Mouse (Mus musculus): ENCODE data around the gene Anks1.
A peak's percentile ranks its signal among the peaks of the same experiment; 100 is the strongest.
"Not testable (repeated sequence)": the region's sequence is repeated elsewhere in the genome, so short reads cannot be mapped to it uniquely, and the experiment has no call there.

Gene Anks1

DNA sequence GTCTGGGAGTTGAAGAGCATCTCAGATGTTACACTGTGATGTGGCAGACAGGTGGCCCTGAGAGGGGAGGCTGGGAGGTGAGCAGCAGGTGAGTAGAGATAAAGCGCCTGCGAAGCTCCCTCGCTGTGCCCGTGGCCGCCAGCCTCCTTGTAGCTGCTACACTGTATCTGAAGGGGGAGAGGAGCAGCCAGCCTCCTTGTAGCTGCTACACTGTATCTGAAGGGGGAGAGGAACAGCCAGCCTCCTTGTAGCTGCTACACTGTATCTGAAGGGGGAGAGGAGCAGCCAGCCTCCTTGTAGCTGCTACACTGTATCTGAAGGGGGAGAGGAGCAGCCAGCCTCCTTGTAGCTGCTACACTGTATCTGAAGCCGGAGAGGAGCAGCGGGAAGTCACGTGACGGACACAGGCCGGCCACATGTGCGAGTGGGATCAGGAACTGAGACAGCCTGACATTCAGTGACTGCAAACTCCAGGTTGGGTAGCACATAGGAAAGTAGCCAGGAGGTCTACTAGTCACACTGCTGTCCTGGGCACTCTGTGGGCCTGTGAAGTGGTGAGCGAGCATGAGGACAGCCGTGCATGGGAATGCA lies 90.7 kb downstream of the Anks1 start:
- not testable (repeated sequence) for DNase-seq (ENCODE audit: low read depth, low spot score)

GRCm38 (mm10) chr17:28000389-28000788 lies 91.3 kb downstream of the Anks1 start:
- no peak for DNase-seq (ENCODE audit: low read depth, low spot score)

DNA sequence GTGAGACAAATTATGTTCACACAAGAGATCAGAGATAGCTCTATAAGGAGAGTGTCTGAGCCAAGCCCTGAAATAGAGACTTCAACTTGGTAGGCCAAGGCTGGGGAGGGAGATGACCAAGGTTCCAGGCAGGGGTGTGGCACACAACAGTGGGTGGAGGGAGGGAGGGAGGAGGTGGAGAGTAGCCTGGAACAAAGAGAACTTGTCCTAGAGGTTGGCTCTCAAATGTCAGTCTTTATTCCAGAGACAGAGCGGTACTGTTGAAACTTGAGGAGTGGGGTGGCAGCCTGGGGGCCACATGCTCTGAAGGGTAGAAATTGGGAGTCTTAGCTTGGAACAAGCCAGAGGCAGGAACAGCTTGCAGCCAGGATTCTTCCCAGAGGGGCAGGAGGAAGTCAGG lies 91.7 kb downstream of the Anks1 start:
- DNase-seq (ENCODE audit: low read depth, low spot score): no peak

DNA sequence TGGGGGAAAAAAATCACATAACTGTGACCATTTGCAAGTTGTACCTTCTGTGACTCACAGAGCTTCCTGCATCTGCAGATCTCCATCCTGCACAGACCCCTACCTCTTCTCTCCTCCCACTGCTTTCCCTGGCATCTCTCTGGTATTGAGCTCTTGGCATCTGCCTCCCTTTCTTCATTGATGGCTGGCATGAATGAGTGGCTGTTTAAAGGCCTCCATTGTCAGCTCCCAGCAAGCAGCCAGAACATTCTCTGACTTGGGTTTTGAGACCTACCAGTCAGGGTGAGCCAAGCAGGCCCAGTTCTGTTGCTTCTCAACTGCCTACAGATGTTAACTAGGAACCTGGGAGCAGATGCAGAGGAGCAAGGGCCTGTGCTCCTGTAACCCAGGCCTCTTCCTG lies 96.3 kb downstream of the Anks1 start:
- DNase-seq (ENCODE audit: low read depth, low spot score): no peak

- DNase-seq (ENCODE audit: low read depth, low spot score): no peak
Measured at GRCm38 (mm10) chr17:28006208-28006607, 97.1 kb downstream of the Anks1 start.

DNA sequence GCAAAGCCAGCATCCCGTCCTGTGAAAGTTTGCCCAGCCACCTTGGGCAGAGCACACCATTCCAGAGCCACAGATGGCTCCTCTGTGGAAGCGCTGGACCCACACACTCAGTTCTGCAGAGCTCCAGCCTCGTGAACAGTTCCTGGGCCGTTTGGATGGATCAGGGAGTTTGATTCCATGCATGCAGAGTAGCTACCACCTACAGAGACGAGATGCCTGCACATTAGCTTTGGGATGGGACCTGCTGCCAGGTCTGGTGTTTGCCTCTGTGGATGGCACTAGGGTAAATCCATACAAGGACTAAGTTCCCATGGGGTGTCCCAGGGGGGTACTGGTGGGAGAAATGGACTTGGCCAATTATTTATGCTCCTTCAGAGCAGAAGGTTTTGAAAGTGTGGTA lies 97.5 kb downstream of the Anks1 start:
- no peak for DNase-seq (ENCODE audit: low read depth, low spot score)

DNA sequence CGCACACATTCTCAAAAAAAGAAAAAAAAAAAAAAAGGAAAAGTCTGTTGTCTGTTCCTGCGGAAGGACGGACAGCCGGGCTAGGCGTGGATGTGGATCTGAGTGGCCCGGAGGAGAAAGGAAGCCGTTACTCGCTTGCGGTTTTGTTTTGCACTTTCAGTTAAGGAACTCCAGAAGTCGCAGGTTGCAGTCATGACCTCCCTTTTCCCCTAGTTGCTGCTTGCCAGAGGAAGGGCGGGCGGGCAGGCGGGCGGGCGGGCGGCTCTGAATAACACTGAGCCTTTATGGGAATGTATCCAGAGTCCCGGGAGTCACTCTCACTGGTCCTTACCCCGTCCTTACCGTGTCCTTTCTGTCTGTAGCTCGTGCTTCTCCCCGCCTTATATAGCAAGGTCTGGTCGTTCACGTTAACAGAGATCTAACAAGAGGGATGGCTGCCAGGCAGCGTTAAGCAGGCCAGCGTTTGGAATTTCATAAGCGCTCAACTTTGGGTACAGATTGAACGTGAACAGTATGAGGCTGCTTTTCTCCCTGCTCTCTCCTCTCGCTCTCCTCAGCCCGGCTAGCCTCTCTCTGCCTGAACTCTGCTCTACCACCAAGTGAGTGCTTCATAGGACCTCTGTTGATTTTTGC lies 98.2 kb downstream of the Anks1 start:
- peak; percentile 84 for DNase-seq (ENCODE audit: low read depth, low spot score)

DNA sequence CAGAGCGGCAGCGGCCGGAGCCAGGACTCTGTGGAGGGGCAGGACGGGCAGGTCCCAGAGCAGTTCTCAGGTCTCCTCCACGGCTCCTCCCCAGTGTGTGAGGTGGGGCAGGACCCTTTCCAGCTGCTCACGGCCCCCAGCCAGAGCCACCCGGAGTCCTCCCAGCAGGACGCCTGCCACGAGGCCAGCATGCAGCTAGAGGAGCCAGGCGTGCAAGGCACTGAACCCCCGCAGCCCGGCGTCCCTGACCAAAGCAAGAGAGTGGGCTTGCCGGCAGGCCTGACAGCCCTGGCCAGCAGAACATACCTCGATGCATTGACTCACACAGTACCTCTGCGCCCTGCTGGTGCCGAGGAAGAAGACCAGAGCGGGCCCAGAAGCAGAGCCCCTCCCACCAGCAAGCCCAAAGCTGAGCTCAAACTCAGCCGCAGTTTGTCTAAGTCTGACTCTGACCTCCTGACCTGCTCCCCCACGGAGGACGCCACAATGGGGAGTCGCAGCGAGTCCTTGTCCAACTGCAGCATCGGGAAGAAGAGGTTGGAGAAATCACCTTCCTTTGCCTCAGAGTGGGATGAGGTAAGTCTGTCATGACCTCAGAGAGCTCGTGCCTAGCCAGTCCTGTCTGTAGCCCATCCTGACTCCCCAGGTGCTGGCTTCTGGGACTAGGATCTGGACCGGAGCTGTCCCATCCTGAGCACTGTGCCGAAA lies 98.9 kb downstream of the Anks1 start:
- peak; percentile 71 for DNase-seq (ENCODE audit: low read depth, low spot score)

GRCm38 (mm10) chr17:28008565-28008981 lies 99.5 kb downstream of the Anks1 start:
- peak; percentile 70 for DNase-seq (ENCODE audit: low read depth, low spot score)

DNA sequence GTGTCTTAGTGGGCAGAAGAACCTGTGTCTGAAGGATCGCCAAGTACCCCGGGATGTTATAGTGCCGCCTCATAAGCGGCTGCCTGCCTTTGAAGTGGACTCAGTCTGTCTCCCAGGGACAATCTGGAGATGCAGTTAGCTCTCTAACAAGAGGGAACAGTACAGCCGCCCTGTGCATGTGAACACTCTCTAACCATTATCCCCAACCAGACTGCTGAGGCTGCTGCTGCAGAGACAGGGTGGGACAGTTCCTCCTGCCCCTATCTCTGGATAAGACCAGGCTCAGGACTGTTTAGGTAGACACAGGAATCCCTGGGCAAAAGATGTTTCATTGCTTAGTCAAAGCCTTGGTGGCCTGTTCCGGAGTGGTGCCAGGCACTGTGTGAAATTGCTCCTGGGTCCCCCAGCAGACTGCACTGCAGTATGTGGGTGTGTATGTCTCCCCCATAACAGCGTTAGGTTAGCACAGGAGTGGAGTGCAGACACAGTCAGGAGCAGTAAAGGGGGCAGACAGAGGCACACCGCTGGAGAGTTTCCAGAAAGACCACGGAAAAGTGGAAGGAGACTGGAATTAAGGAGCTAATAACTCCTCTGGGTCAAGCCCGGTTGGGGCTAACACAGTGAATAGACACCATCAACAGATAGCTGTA lies 100.1 kb downstream of the Anks1 start:
- no peak for DNase-seq (ENCODE audit: low read depth, low spot score)

GRCm38 (mm10) chr17:28009716-28010114 lies 100.6 kb downstream of the Anks1 start:
- DNase-seq (ENCODE audit: low read depth, low spot score): peak; percentile 82

DNA sequence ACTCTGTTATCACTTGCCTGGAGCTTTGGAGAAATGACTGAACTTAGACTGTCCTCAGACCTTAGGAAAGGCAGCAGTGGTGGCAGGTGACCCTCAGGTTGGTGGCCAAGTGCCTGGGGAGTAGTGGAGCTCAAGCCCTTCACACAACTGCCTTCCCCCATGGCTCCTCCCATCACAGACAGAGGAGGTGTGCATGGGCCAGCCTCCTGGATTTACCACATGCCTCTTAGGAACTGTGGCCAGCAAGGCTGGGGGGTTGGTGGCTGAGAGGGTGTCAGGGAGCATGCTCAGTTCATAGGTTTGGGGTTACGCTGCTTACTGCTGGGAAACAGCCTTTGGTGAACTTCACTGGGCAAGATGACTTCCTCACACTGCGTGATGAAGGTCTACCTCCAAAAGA lies 101.8 kb downstream of the Anks1 start:
- no peak for DNase-seq (ENCODE audit: low read depth, low spot score)

GRCm38 (mm10) chr17:28012851-28013250 lies 103.7 kb downstream of the Anks1 start:
- DNase-seq (ENCODE audit: low read depth, low spot score): no peak

DNA sequence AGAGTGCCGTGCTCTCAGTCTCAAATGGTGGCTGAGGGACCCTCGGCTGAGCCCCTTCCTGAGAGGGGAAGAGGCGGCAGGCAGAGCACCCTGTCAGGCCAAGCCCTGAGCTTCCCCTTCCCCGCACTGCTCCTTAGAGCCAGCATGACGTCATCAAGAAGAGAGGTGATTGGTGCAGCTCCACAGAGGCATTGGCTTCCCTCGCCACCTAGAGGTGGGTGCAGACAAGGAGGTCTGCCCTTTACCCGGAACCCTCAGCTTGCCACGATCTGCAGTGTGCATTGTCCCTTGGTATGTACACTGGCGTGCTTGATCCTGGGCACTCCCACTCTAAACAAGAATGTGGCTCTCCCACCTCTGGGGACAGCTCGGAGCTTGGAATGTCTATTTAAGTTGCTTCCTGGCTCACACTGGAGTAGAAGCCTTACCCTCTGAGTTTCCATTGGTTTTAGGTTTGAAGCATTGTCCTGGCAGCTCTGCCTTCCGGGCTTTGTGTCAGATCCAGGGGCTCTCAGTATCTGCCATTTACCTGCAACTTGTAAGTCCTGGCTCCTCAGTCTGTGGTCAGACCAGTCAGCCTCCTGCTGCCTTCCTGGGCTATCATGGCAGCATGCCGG lies 104.3 kb downstream of the Anks1 start:
- DNase-seq (ENCODE audit: low read depth, low spot score): peak; percentile 72

- DNase-seq (ENCODE audit: low read depth, low spot score): no peak
Measured at GRCm38 (mm10) chr17:28014449-28014848, 105.3 kb downstream of the Anks1 start.

DNA sequence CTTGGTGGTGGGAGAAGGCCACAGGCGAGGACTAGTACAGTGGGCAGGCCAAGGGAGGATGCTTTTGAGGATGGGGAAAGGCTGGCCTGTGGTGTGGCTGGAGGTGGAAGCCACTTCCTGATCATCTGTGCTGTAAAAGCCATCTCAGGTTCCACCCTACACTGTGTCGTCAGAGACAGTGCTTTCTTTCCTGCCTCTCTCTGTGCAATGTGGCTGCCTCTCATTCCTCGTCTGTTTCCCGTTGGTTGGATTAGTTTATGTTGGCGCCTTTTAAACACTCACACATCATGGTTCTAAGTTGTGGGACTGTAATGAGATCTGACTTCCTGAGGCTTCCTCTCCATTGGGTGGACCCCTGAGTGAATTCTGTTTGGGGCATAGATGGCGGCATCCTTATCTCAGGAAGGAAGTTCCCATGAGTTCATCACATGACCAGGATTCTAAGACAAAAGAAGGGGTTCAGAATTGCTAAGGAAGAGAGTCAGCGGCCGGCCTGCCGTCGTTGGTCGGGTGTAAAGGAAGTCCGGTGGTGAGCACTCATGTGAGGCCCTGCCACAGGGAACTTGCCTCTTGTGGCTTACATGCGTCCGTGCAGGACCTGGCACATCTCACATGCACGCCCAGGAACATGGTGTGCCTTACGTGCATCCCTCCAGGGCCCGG lies 106.1 kb downstream of the Anks1 start:
- DNase-seq (ENCODE audit: low read depth, low spot score): no peak

- DNase-seq (ENCODE audit: low read depth, low spot score): no peak
Measured at GRCm38 (mm10) chr17:28016056-28016797, 107.1 kb downstream of the Anks1 start.

DNA sequence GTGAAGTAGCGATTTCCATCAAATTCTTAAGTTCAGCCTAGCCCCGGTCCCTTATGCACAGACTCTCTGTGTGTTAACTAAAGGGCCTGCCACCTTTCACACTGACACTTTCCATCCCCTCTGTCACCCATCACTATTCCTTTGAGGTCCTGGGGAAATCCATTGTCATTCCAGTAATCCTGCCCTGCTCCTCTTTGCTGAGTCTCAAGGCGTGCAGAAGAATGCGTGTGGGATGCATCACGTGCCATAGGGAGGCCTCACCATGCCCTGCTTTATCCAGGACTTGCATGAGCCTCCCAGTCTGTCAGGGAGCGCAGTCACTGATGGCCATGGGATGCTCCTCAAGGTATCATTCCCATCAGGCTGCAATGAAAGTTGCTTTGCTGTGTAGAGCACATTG lies 109.2 kb downstream of the Anks1 start:
- DNase-seq (ENCODE audit: low read depth, low spot score): no peak

GRCm38 (mm10) chr17:28018776-28019175 lies 109.7 kb downstream of the Anks1 start:
- no peak for DNase-seq (ENCODE audit: low read depth, low spot score)

GRCm38 (mm10) chr17:28019785-28020696 lies 110.9 kb downstream of the Anks1 start:
- DNase-seq (ENCODE audit: low read depth, low spot score): peak; percentile 81

All from skeletal muscle tissue, adult 2 months (tissue).